Mouse (Mus musculus) liver, postnatal 0 days (tissue): Measurements from ENCODE around the gene Hist2h3b. TPM values are rescaled to one million over a fixed set of nuclear protein-coding genes. Genes with fewer than 3 reads are reported as not detected.
A peak's percentile ranks its signal among the peaks of the same experiment; 100 is the strongest.

Experiments
- ATAC-seq: fragments of 200-750 bp; cut with Nextera tagmentation; 2 replicates; pipeline ENCODE4 v1.8.0; 2017; ENCODE audit warnings: mild to moderate bottlenecking, moderate library complexity
- DNase-seq: peaks from one replicate; pipeline ENCODE4 v3.0.0-alpha.2; 2016
- H3K27ac ChIP-seq: fragments of 300-500 bp; sonication (generic); 2 replicates; pipeline ENCODE4 v1.5.1; 2014; ENCODE audit warnings: antibody characterized with exemption, moderate library complexity, mild to moderate bottlenecking, low read depth
- H3K27me3 ChIP-seq: fragments of 300-500 bp; sonication (generic); 2 replicates; pipeline ENCODE4 v1.6.1; 2014; ENCODE audit warnings: low read length, control low read depth, mixed read lengths; ENCODE audit not compliant: insufficient read depth
- H3K36me3 ChIP-seq: fragments of 300-500 bp; sonication (generic); replicated peaks from 2 replicates; pipeline ENCODE4 v1.6.1; 2014; ENCODE audit warnings: mild to moderate bottlenecking, control low read depth, low read length, moderate library complexity, mixed read lengths; ENCODE audit not compliant: insufficient read depth
- H3K4me1 ChIP-seq: fragments of 300-500 bp; sonication (generic); 2 replicates; pipeline ENCODE4 v1.6.1; 2014; ENCODE audit warnings: antibody characterized with exemption, mild to moderate bottlenecking, control low read depth; ENCODE audit not compliant: insufficient read depth
- H3K4me2 ChIP-seq: fragments of 300-500 bp; sonication (generic); 2 replicates; pipeline ENCODE4 v1.6.1; 2014; ENCODE audit warnings: low read depth, mild to moderate bottlenecking, low read length, moderate library complexity, mixed read lengths
- H3K4me3 ChIP-seq: fragments of 300-500 bp; sonication (generic); 2 replicates; pipeline ENCODE4 v1.5.1; 2014; ENCODE audit warnings: low read depth, low read length
- H3K9ac ChIP-seq: fragments of 300-500 bp; sonication (generic); replicated peaks from 2 replicates; pipeline ENCODE4 v1.6.1; 2014; ENCODE audit warnings: mild to moderate bottlenecking, moderate library complexity
- H3K9me3 ChIP-seq: fragments of 300-500 bp; sonication (generic); 2 replicates; pipeline ENCODE4 v1.6.1; 2016; ENCODE audit warnings: mild to moderate bottlenecking, control low read depth, low read length, mixed read lengths
- CTCF ChIP-seq: sonication (generic); IDR thresholded peaks from 2 replicates; pipeline ENCODE4 v1.5.1; 2016; ENCODE audit warnings: antibody characterized with exemption, low read depth
- EP300 ChIP-seq: IDR thresholded peaks from 2 replicates; pipeline ENCODE4 v1.6.1; 2016; ENCODE audit warnings: antibody characterized with exemption, low read depth, mild to moderate bottlenecking
- WGBS: fragments of 180-500 bp; shearing (Covaris S2); extraction: QIAGEN DNeasy Blood & Tissue Kit; methylation state at CpG from one replicate; pipeline ENCODE4 v1.1.7; 2014; ENCODE audit not compliant: insufficient replicate concordance; 5-methylcytosine and 5-hydroxymethylcytosine counted together
- polyA plus RNA-seq: library from polyadenylated mRNA; unstranded; fragments of >200 nt; fragmentation: Nextera tagmentation; extraction: Ambion mirVana; gene quantifications from 2 replicates; pipeline ENCODE4 v1.2.1, GENCODE M21; 2015

Hist2h3b gene
- polyA plus RNA-seq, 1 experiment from 2014 or later = 84.5 TPM

DNA sequence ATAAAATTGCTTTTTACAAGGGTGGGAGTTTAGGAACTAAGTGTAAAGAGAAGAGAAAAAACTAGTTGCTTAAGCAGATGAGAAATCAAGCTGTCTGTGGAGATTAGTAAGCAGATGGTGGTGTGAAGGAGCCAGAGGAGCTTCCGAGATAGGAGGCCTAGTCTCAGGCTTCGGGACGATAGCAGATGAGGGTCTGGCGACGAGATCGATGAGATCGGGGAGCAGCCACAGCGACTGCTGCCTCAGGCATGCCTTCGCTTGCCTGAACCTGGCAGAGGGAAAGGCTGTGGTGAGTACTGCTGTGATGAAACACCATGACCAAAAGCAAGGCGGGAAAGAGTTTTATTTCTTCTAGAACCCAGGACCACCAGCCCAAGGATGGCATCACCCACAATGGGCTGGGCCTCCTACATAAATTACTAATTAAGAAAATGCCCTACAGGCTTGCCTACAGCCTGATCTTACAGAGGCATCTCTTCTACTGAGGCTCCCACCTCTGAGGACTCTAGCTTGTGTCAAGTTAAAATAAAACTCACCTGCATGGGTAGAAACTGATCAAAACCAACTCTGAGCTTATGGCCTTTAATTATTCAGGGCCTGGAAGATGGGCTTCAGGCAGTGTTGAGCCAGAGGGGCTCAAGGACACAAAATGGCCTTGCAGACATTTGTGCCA, 13.6 kb upstream of the Hist2h3b start:
- ATAC-seq (peak; percentile 83), DNase-seq (peak; percentile 47)
- TF ChIP-seq CTCF (no peak), EP300 (peak; percentile 79; the same call in 1 of the 2 replicates)
- WGBS = 44% methylated on average over 10 of the region's 10 CpGs
- Histone ChIP-seq H3K4me2 (peak overlapping the region; percentile 36), H3K36me3 (no peaks in the 10 kb centered on the region), H3K4me1 (peaks cover 17% of the 10 kb centered on the region), H3K9ac (peak overlapping the region; percentile 36; the same call in 1 of the 2 replicates), H3K27ac (peak overlapping the region; percentile 69), H3K27me3 (no peaks in the 10 kb centered on the region), H3K4me3 (no peak overlapping the region), H3K9me3 (no peaks in the 10 kb centered on the region)

DNA sequence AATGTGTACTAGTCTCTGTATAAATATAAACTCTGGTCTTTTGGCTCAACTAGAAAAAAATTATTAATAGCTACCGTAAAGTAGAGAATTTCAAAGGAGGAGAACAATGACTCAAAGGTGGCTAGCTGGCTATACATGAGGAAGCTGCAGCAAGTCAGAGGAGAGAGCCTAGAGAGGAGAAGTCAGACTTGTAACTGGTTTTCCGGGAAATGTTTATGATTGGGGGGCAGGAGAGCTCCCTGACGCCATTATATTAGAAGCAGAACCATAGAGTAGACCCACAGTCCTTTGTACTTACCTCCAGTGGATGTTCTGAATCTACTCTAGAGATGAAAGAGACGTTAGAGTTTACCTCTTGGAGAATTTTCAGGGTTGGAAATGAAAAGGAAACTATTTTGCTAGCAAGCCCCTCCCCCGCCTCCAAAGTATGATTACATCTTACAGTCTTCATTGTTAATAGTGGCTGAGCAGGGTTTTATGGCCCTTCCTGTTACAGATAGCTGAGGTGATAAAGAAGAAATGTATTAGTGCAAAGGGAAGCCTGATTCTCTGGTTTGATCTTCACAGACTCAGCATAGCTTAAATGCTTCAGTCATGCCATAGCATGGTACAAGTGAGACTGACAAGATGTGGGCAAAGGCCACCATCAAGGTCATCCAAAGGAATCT, 12.4 kb upstream of the Hist2h3b start:
- no peaks in the 10 kb centered on the region for H3K27me3 ChIP-seq
- H3K4me3 ChIP-seq = no peak overlapping the region
- H3K9me3 ChIP-seq = no peaks in the 10 kb centered on the region
- DNase-seq (no peak), ATAC-seq (no peak)
- 58% methylated on average over 5 of the region's 5 CpGs for WGBS
- no peaks in the 10 kb centered on the region for H3K36me3 ChIP-seq
- no peak overlapping the region for H3K4me2 ChIP-seq
- H3K9ac ChIP-seq = no peak overlapping the region
- no peak for TF ChIP-seq CTCF
- TF ChIP-seq EP300 = no peak
- H3K27ac ChIP-seq = no peak overlapping the region
- H3K4me1 ChIP-seq = peaks cover 10% of the 10 kb centered on the region

DNA sequence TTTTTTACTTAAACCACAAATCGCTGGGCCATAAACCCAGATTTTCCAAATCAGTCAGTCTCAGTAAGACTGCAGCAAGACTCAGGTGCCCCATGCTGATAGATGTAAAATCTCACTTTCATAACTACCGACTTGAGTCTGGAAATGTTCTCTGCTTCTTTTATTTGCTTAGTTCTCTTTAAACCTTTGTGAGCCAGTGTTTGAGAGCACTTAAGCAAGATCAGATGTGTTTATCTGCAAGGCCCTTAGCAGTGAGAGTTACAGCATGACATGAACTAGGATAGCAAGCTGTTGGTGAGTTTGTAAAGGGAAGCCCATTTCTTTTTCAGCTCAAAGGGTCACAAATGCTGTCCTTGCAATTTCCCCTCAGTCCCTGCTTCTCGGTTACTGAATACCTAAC, 11.3 kb upstream of the Hist2h3b start:
- no peak for ATAC-seq
- DNase-seq = no peak
- Histone ChIP-seq H3K9ac (no peak overlapping the region), H3K4me2 (no peak overlapping the region), H3K27ac (no peak overlapping the region), H3K4me1 (peaks cover 14% of the 10 kb centered on the region), H3K27me3 (no peaks in the 10 kb centered on the region), H3K9me3 (no peaks in the 10 kb centered on the region), H3K4me3 (no peak overlapping the region), H3K36me3 (no peaks in the 10 kb centered on the region)
- TF ChIP-seq CTCF = no peak
- 73% methylated on average over 3 of the region's 3 CpGs for WGBS

DNA sequence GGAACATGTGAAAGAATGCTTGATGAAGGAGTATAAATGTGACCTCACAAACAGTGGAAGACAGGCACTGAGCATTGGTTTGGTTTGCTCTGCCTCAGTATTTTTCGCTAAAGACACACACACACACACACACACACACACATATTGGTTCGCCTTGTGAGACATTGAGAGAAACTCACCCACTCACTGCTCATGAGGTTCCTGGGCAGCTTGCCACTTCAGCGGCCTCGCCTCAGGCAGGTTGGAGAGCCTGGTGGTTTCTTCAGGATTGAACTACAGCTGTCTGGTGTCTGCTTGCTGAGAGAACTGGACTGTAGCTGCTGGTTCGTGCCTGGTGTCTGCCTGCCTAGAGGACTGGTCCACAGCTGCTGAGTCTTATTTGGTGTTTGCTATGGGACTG, 8.2 kb upstream of the Hist2h3b start:
- WGBS = 87% methylated on average over 5 of the region's 5 CpGs
- Histone ChIP-seq H3K4me2 (no peak overlapping the region), H3K4me1 (peaks cover 26% of the 10 kb centered on the region), H3K27me3 (no peaks in the 10 kb centered on the region), H3K9me3 (no peaks in the 10 kb centered on the region), H3K27ac (no peak overlapping the region), H3K36me3 (no peaks in the 10 kb centered on the region), H3K9ac (no peak overlapping the region), H3K4me3 (no peak overlapping the region)
- no peak for TF ChIP-seq CTCF
- TF ChIP-seq EP300 = no peak
- DNase-seq = no peak
- ATAC-seq = no peak

DNA sequence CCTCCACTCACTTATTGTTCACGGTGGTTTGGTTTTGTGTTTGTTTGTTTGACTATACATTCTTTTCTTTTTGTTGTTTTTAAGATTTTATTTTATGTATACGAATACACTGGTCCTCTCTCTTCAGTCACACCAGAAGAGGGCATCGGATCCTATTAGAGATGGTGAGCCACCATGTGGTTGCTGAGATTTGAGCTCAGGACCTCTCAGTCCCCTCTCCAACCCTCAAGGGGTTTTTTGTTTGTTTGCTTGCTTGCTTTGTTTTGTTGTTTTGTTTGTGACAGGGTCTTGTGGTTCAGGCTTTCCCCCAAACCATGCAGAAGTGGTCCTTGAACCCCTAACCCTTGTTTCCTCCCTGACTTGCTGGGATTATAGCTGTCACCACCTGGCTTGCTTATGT, 6.8 kb upstream of the Hist2h3b start:
- H3K4me1 ChIP-seq = peaks cover 26% of the 10 kb centered on the region
- peak overlapping the region; percentile 82 for H3K4me2 ChIP-seq
- peak overlapping the region; percentile 91; the same call in 1 of the 2 replicates for H3K9ac ChIP-seq
- 65% methylated on average over 3 of the region's 3 CpGs for WGBS
- no peak for DNase-seq
- peak overlapping the region; percentile 99 for H3K27ac ChIP-seq
- no peaks in the 10 kb centered on the region for H3K9me3 ChIP-seq
- H3K27me3 ChIP-seq = no peaks in the 10 kb centered on the region
- peak overlapping the region; percentile 70 for H3K4me3 ChIP-seq
- no peaks in the 10 kb centered on the region for H3K36me3 ChIP-seq
- ATAC-seq = no peak
- TF ChIP-seq EP300 (no peak), CTCF (no peak)

DNA sequence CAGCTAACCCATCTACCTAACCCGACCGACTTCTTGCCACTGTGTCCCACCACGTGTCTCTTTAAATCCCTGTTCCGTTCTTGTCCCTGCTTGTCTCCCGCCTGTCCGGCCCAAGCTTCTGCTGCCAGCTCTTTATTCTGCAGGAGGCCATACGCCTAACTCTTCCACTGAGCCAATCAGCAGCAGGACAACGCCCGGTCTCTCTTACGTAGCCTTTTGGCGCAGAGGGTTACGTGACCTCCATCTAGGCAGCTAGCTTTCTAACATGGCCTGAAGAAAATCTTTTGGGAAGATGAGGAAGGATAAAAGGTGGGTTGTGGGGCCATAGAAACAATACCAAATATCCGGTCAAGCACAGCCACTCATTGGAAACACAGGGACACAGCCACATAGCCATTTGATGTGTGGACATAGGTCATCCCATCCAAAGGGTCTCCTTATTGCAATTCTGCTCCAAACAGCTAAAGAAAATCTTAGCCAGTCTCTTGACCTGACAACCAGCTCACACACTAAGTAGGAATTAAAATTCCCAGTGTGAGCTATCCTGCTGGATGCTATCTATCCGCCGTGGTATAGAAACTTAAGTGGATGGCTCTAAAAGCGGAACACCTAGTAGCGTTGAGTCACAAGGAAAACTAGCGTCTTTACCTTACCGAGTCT, 6.1 kb upstream of the Hist2h3b start:
- H3K9ac ChIP-seq = peak overlapping the region; percentile 91
- ATAC-seq = peak; percentile 73
- H3K9me3 ChIP-seq = no peaks in the 10 kb centered on the region
- TF ChIP-seq CTCF = no peak
- TF ChIP-seq EP300 = no peak
- WGBS = under 1% methylated on average over 19 of the region's 19 CpGs
- H3K4me3 ChIP-seq = peak overlapping the region; percentile 70
- peak; percentile 83 for DNase-seq
- H3K4me2 ChIP-seq = peak overlapping the region; percentile 82
- no peaks in the 10 kb centered on the region for H3K27me3 ChIP-seq
- peaks cover 26% of the 10 kb centered on the region for H3K4me1 ChIP-seq
- no peaks in the 10 kb centered on the region for H3K36me3 ChIP-seq
- H3K27ac ChIP-seq = peak overlapping the region; percentile 99
